Mouse (Mus musculus) limb, embryonic 14.5 days (tissue): ENCODE results near the gene a. TPM values are rescaled to one million over a fixed set of nuclear protein-coding genes. Genes with fewer than 3 reads are reported as not detected.

ENCODE experiments used
- ATAC-seq: fragments of 200-750 bp; cut with Nextera tagmentation; 2 replicates; pipeline ENCODE4 v1.8.0; 2017; ENCODE audit warnings: low read depth, moderate number of reproducible peaks, moderate TSS enrichment; ENCODE audit not compliant: low FRiP score
- DNase-seq: peaks from one replicate; pipeline ENCODE4 v3.0.0-alpha.2; 2015; ENCODE audit warnings: low spot score
- H3K27ac ChIP-seq: fragments of 300-500 bp; sonication (generic); replicated peaks from 2 replicates; pipeline ENCODE4 v1.5.1; 2014; ENCODE audit warnings: low read depth, mild to moderate bottlenecking, low read length, moderate library complexity, mixed read lengths
- H3K27me3 ChIP-seq: fragments of 300-500 bp; sonication (generic); 2 replicates; pipeline ENCODE4 v1.6.1; 2014; ENCODE audit warnings: low read length, mixed read lengths; ENCODE audit not compliant: control insufficient read depth, insufficient read depth
- H3K36me3 ChIP-seq: fragments of 300-500 bp; sonication (generic); 2 replicates; pipeline ENCODE4 v1.6.1; 2014; ENCODE audit warnings: mild to moderate bottlenecking, low read length, moderate library complexity, mixed read lengths; ENCODE audit not compliant: control insufficient read depth, insufficient read depth
- H3K4me1 ChIP-seq: fragments of 300-500 bp; sonication (generic); 2 replicates; pipeline ENCODE4 v1.6.1; 2014; ENCODE audit warnings: antibody characterized with exemption, low read length, mixed read lengths; ENCODE audit not compliant: control insufficient read depth, insufficient read depth
- H3K4me2 ChIP-seq: fragments of 300-500 bp; sonication (generic); replicated peaks from 2 replicates; pipeline ENCODE4 v1.6.1; 2014; ENCODE audit warnings: low read depth, mild to moderate bottlenecking, low read length, moderate library complexity; ENCODE audit not compliant: severe bottlenecking
- H3K4me3 ChIP-seq: fragments of 300-500 bp; sonication (generic); replicated peaks from 2 replicates; pipeline ENCODE4 v1.5.1; 2014; ENCODE audit warnings: low read length
- H3K9ac ChIP-seq: fragments of 300-500 bp; sonication (generic); 2 replicates; pipeline ENCODE4 v1.6.1; 2014; ENCODE audit warnings: mild to moderate bottlenecking, low read depth, low read length, moderate library complexity; ENCODE audit not compliant: severe bottlenecking
- H3K9me3 ChIP-seq: fragments of 300-500 bp; sonication (generic); 2 replicates; pipeline ENCODE4 v1.6.1; 2016; ENCODE audit warnings: low read length; ENCODE audit not compliant: control insufficient read depth
- POLR2A ChIP-seq: fragments of 200-500 bp; IDR thresholded peaks from 2 replicates; pipeline ENCODE4 v1.8.0; 2012; ENCODE audit warnings: inconsistent platforms, mild to moderate bottlenecking, moderate library complexity, borderline replicate concordance; ENCODE audit not compliant: insufficient read depth, insufficient read length; ENCODE audit errors: extremely low read depth
- WGBS: fragments of 180-500 bp; shearing (Covaris S2); extraction: QIAGEN DNeasy Blood & Tissue Kit; methylation state at CpG from one replicate; pipeline ENCODE4 v1.1.7; 2014; 5-methylcytosine and 5-hydroxymethylcytosine counted together
- polyA plus RNA-seq, 2 experiments: library from polyadenylated mRNA; depleted of rRNA in 1 of 2; stranded (reverse) in 1 of 2; unstranded in 1 of 2; fragments of >200 nt; fragmentation: Nextera tagmentation in 1 of 2; extraction: Ambion mirVana in 1 of 2; gene quantifications; 2 replicates each; pipeline versions ENCODE4 v1.2.1 to v1.2.3; 2012 to 2014

The a gene
- polyA plus RNA-seq, 2 experiments: 19.9 to 54.5 TPM

- Histone ChIP-seq H3K9me3 (no peaks in the 10 kb centered on the region), H3K4me2 (no peak overlapping the region), H3K36me3 (no peaks in the 10 kb centered on the region), H3K27me3 (no peaks in the 10 kb centered on the region), H3K4me1 (no peaks in the 10 kb centered on the region), H3K27ac (no peak overlapping the region), H3K4me3 (no peak overlapping the region), H3K9ac (no peak overlapping the region)
- DNase-seq: no peak
- 75% methylated on average over 13 of the region's 14 CpGs for WGBS
- no peak for TF ChIP-seq POLR2A
- no peak for ATAC-seq
Measured at GRCm38 (mm10) chr2:155099994-155100795, 309.0 kb downstream of the a start.

Other genes with a start within 250 kb of the a start
- 0.48 and 0.59 TPM in 2 replicates for gene 1700003F12Rik, start 244.3 kb upstream of the a start, polyA plus RNA-seq (2012; rRNA removed)
- 0.91 and 1.4 TPM in 2 replicates for gene 1700003F12Rik, start 244.3 kb upstream of the a start, polyA plus RNA-seq (2014; fragmentation: Nextera tagmentation; extraction: Ambion mirVana)
- gene Actl10, start 239.6 kb upstream of the a start, polyA plus RNA-seq (2012; rRNA removed): 0.09 TPM in 1 of 2 replicates, not detected in the other
- 0.21 and 0.30 TPM in 2 replicates for gene Actl10, start 239.6 kb upstream of the a start, polyA plus RNA-seq (2014; fragmentation: Nextera tagmentation; extraction: Ambion mirVana)
- 6.7 and 8.0 TPM in 2 replicates for gene Necab3, start 232.5 kb upstream of the a start, polyA plus RNA-seq (2012; rRNA removed)
- 3.8 and 3.9 TPM in 2 replicates for gene Necab3, start 232.5 kb upstream of the a start, polyA plus RNA-seq (2014; fragmentation: Nextera tagmentation; extraction: Ambion mirVana)
- gene E2f1, start 221.5 kb upstream of the a start, polyA plus RNA-seq (2012; rRNA removed): 38.3 and 41.8 TPM in 2 replicates
- gene E2f1, start 221.5 kb upstream of the a start, polyA plus RNA-seq (2014; fragmentation: Nextera tagmentation; extraction: Ambion mirVana): 9.3 and 9.4 TPM in 2 replicates
- 20.6 and 21.2 TPM in 2 replicates for gene Pxmp4, start 187.7 kb upstream of the a start, polyA plus RNA-seq (2012; rRNA removed)
- 27.0 and 27.6 TPM in 2 replicates for gene Pxmp4, start 187.7 kb upstream of the a start, polyA plus RNA-seq (2014; fragmentation: Nextera tagmentation; extraction: Ambion mirVana)
- 7.1 and 8.9 TPM in 2 replicates for gene Zfp341, start 178.1 kb upstream of the a start, polyA plus RNA-seq (2012; rRNA removed)
- gene Zfp341, start 178.1 kb upstream of the a start, polyA plus RNA-seq (2014; fragmentation: Nextera tagmentation; extraction: Ambion mirVana): 0.98 and 1.1 TPM in 2 replicates
- 0.16 and 0.58 TPM in 2 replicates for gene 4930519P11Rik, start 178.0 kb upstream of the a start, polyA plus RNA-seq (2012; rRNA removed)
- 0.46 TPM in 1 of 2 replicates, not detected in the other for gene 4930519P11Rik, start 178.0 kb upstream of the a start, polyA plus RNA-seq (2014; fragmentation: Nextera tagmentation; extraction: Ambion mirVana)
- gene Chmp4b, start 139.7 kb upstream of the a start, polyA plus RNA-seq (2012; rRNA removed): 177 and 206 TPM in 2 replicates
- 20.7 and 20.9 TPM in 2 replicates for gene Chmp4b, start 139.7 kb upstream of the a start, polyA plus RNA-seq (2014; fragmentation: Nextera tagmentation; extraction: Ambion mirVana)
- not detected in 2 replicates for gene Gm14214, start 21.4 kb upstream of the a start, polyA plus RNA-seq (2012; rRNA removed)
- not detected in 2 replicates for gene Gm14214, start 21.4 kb upstream of the a start, polyA plus RNA-seq (2014; fragmentation: Nextera tagmentation; extraction: Ambion mirVana)
- 355 and 385 TPM in 2 replicates for gene Raly, start 306 bp upstream of the a start, polyA plus RNA-seq (2012; rRNA removed)
- gene Raly, start 306 bp upstream of the a start, polyA plus RNA-seq (2014; fragmentation: Nextera tagmentation; extraction: Ambion mirVana): 65.0 and 66.6 TPM in 2 replicates
- 47.3 and 73.6 TPM in 2 replicates for gene Eif2s2, start 101.5 kb downstream of the a start, polyA plus RNA-seq (2012; rRNA removed)
- gene Eif2s2, start 101.5 kb downstream of the a start, polyA plus RNA-seq (2014; fragmentation: Nextera tagmentation; extraction: Ambion mirVana): 111 and 116 TPM in 2 replicates
- gene Gm14226, start 226.9 kb downstream of the a start, polyA plus RNA-seq (2012; rRNA removed): 17.4 and 17.7 TPM in 2 replicates
- 5.7 and 6.3 TPM in 2 replicates for gene Gm14226, start 226.9 kb downstream of the a start, polyA plus RNA-seq (2014; fragmentation: Nextera tagmentation; extraction: Ambion mirVana)